Mouse (Mus musculus) spleen, adult 2 months (tissue): ENCODE measurements around the gene Shb. TPM values are rescaled to one million over a fixed set of nuclear protein-coding genes. Genes with fewer than 3 reads are reported as not detected.

ENCODE experiments used
- DNase-seq, 2 experiments: peaks; one replicate each; pipeline versions ENCODE4 v3.0.0 to v3.0.0-alpha.2; 2012 to 2021; ENCODE audit warnings: low spot score in 2 of 2, low read depth in 1 of 2
- H3K27ac ChIP-seq: fragments of 200-500 bp; 2 replicates; pipeline ENCODE4 v1.5.1; 2012; ENCODE audit warnings: low read length, inconsistent platforms; ENCODE audit not compliant: insufficient read depth
- H3K27me3 ChIP-seq: fragments of 200-500 bp; 2 replicates; pipeline ENCODE4 v1.6.1; 2012; ENCODE audit warnings: mild to moderate bottlenecking, moderate library complexity, low read length, inconsistent platforms; ENCODE audit not compliant: control insufficient read depth, insufficient read depth
- H3K36me3 ChIP-seq: fragments of 200-500 bp; 2 replicates; pipeline ENCODE4 v1.6.1; 2012; ENCODE audit warnings: mild to moderate bottlenecking, low read length, inconsistent platforms; ENCODE audit not compliant: control insufficient read depth, insufficient read depth
- H3K4me1 ChIP-seq: fragments of 200-500 bp; 2 replicates; pipeline ENCODE4 v1.6.1; 2011; ENCODE audit warnings: inconsistent platforms; ENCODE audit not compliant: control insufficient read depth, insufficient read depth, insufficient read length
- H3K4me3 ChIP-seq: fragments of 200-500 bp; 2 replicates; pipeline ENCODE4 v1.5.1; 2011; ENCODE audit warnings: mild to moderate bottlenecking, inconsistent platforms; ENCODE audit not compliant: insufficient read depth, insufficient read length; ENCODE audit errors: extremely low read depth
- CTCF ChIP-seq: fragments of 200-500 bp; IDR thresholded peaks from 2 replicates; pipeline ENCODE4 v1.5.1; 2011; ENCODE audit warnings: mild to moderate bottlenecking, inconsistent platforms; ENCODE audit not compliant: insufficient read depth, insufficient read length, insufficient replicate concordance; ENCODE audit errors: extremely low read depth
- POLR2A ChIP-seq: fragments of 200-500 bp; IDR thresholded peaks from 2 replicates; pipeline ENCODE4 v1.6.1; 2011; ENCODE audit warnings: low read depth, low read length, inconsistent platforms
- WGBS: fragments of 180-500 bp; shearing (Covaris S2); methylation state at CpG from one replicate; pipeline ENCODE4 v1.1.7; 2018; 5-methylcytosine and 5-hydroxymethylcytosine counted together
- polyA plus RNA-seq: library from polyadenylated mRNA; depleted of rRNA; stranded (reverse); fragments of >200 nt; gene quantifications from 2 replicates; pipeline ENCODE4 v1.2.3, GENCODE M21; 2012

Shb gene
- polyA plus RNA-seq, 1 experiment = 8.6 TPM

GRCm38 (mm10) chr4:45533436-45533940 is 1.2 kb upstream of the Shb start:
- H3K36me3 ChIP-seq = no peaks in the 10 kb centered on the region
- no peak for DNase-seq
- 37% methylated on average over 1 of the region's 1 CpGs for WGBS
- H3K27me3 ChIP-seq = peaks cover 13% of the 10 kb centered on the region
- H3K27ac ChIP-seq = no peak overlapping the region
- no peak overlapping the region for H3K4me3 ChIP-seq
- H3K4me1 ChIP-seq = peaks cover 6% of the 10 kb centered on the region
- TF ChIP-seq CTCF = no peak

- Histone ChIP-seq H3K27me3 (peaks cover 13% of the 10 kb centered on the region), H3K4me3 (peak overlapping the region; percentile 79), H3K36me3 (no peaks in the 10 kb centered on the region), H3K4me1 (peaks cover 6% of the 10 kb centered on the region), H3K27ac (peak overlapping the region; percentile 90)
- WGBS = 1% methylated on average over 55 of the region's 68 CpGs
- TF ChIP-seq POLR2A = no peak
- no peak for TF ChIP-seq CTCF
- DNase-seq = peak; percentile 76 to 84
Measured at GRCm38 (mm10) chr4:45530662-45531542, 1.4 kb downstream of the Shb start.

- TF ChIP-seq POLR2A = no peak
- TF ChIP-seq CTCF = no peak
- peaks cover 13% of the 10 kb centered on the region for H3K27me3 ChIP-seq
- peaks cover 6% of the 10 kb centered on the region for H3K4me1 ChIP-seq
- peak overlapping the region; percentile 79 for H3K4me3 ChIP-seq
- H3K27ac ChIP-seq = no peak overlapping the region
- H3K36me3 ChIP-seq = no peaks in the 10 kb centered on the region
- WGBS = 1% methylated on average over 80 of the region's 89 CpGs
- no peak for DNase-seq
Measured at GRCm38 (mm10) chr4:45529986-45530597, 2.2 kb downstream of the Shb start.

- H3K27me3 ChIP-seq = peaks cover 13% of the 10 kb centered on the region
- no peak overlapping the region for H3K27ac ChIP-seq
- TF ChIP-seq CTCF (no peak), POLR2A (no peak)
- H3K4me3 ChIP-seq = peak overlapping the region; percentile 79
- DNase-seq = peak in 1 of 2 experiments; percentile 17
- peaks cover 6% of the 10 kb centered on the region for H3K4me1 ChIP-seq
- H3K36me3 ChIP-seq = no peaks in the 10 kb centered on the region
- WGBS = 2% methylated on average over 70 of the region's 71 CpGs
Measured at GRCm38 (mm10) chr4:45529201-45529985, 2.9 kb downstream of the Shb start.

GRCm38 (mm10) chr4:45528355-45529198 is 3.7 kb downstream of the Shb start:
- Histone ChIP-seq H3K27ac (peak overlapping the region; percentile 15; the same call in 1 of the 2 replicates), H3K4me3 (peak overlapping the region; percentile 79; the same call in 1 of the 2 replicates), H3K36me3 (no peaks in the 10 kb centered on the region), H3K27me3 (peaks cover 13% of the 10 kb centered on the region), H3K4me1 (peaks cover 6% of the 10 kb centered on the region)
- WGBS = 46% methylated on average over 21 of the region's 21 CpGs
- no peak for DNase-seq
- TF ChIP-seq CTCF (no peak), POLR2A (no peak)
